Mouse (Mus musculus) megakaryocyte, embryonic 14.5 days (primary cell): ENCODE measurements around the gene Atf3.

Experiments used
- FLI1 ChIP-seq: IDR thresholded peaks from 2 replicates; pipeline ENCODE4 v1.6.1; 2012; ENCODE audit warnings: low read length, inconsistent platforms, mixed read lengths
- GATA1 ChIP-seq: IDR thresholded peaks from 3 replicates; pipeline ENCODE4 v1.6.1; 2012; ENCODE audit warnings: mixed read lengths, low read length, inconsistent platforms, borderline replicate concordance

DNA sequence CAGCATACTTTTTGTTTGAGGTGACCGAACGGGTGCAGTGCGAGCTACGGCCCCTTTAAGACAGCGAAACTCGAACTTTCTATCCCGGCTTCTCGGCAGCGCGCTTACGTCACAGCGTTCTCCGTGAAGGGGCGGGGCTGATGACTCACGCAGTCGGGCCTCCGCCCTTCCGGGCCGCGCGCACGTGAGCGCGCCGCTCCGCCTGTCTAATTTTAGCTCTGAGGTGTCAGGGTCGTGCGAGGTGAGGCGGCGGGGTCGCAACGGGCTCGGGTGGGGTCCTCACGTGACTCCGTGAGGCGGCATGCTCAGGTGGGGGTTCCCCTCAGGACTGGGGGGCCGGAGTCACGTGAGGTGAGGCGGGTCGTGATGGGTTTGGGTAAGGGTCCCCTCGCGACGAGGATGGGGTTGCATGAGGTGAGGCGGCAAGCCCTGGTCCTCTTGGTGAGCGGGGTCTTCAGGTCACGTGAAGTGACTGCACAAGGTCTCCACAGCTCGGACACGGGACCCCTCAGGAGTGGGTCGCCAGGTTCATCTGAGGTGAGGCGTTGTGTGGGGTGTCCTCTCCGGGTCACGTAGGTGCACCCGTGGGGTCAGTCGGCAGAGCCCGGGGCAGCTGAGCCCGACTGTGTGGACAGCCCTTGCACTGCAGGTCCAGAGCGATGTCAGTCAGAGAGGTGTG, 6.6 kb upstream of the Atf3 start:
- TF ChIP-seq FLI1 (no peak), GATA1 (no peak)
